ENCODE assay signal across 9 mouse cellular contexts in the genomic region with DNA sequence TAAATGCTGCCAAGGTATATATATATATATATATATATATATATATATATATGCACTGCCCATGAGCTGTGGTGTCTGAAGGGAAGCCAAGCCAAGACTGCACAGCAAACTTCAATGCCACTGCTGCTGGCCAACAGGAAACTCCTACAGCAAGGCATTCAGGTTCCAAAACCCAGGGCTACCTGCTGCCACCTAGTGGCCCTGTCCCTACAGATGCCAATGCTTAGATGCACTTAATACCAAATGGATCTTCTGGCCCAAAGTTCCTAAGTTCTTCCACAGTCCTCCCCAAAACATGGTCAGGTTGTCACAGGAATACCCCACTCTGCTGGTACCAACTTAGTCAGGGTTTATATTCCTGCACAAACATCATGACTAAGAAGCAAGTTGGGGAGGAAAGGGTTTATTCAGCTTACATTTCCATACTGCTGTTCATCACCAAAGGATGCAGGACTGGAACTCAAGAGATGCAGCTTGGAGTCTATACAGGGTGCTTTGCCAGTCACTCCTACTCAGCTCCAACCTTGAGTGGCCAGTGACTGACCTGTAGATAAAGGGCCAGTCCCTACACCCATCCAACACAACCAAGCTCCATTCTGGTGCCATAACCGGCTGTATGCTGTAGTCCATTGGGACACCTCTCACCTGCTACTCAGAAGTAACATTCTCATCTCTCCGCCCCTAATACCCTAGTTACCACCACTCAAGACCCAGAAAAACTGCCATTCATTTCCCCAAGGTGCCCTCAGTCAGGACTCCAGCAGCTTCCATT. TPM values are rescaled to one million over a fixed set of nuclear protein-coding genes. Genes with fewer than 3 reads are reported as not detected.
DNase-seq lines count a peak whose midpoint lies in the region; ATAC-seq and TF ChIP-seq lines count a peak whose summit lies in the region.
"Had no signal": no experiment of that assay in that cellular context is flagged by ENCODE, and none has a peak within 500 bp of the region (broad histone marks: within the 10 kb centered on the region; RNA-seq: fewer than 3 reads in every experiment).

No protein-coding gene starts in this region.

- TF ChIP-seq EP300 in CH12.LX (IDR thresholded peaks at IDR 0.05; ENCODE audit: low read length): no peak
- TF ChIP-seq EP300 in liver, postnatal 0 days (IDR thresholded peaks at IDR 0.05; ENCODE audit: low read depth): no peak

- dilution Hi-C loops in CH12.LX (cut with MboI; ENCODE audit: extremely low pct_ligation_motif_present, extremely low pct_unique_long_range_greater_than_20kb, low sequenced_read_pairs): no loop called here

- no peak overlapping the region for H3K4me2 ChIP-seq in CH12.LX (ENCODE audit: insufficient read depth, low read depth, poor library complexity, severe bottlenecking)
- H3K4me2 ChIP-seq in heart, embryonic 15.5 days: no peak overlapping the region
- no peak overlapping the region for H3K4me2 ChIP-seq in liver, postnatal 0 days (ENCODE audit: low read depth, low read length)

- WGBS in bone marrow, adult 2 months: 91% methylated on average over 2 of the region's 2 CpGs
- WGBS in heart, embryonic 15.5 days: 78% methylated on average over 2 of the region's 2 CpGs
- WGBS in liver, postnatal 0 days (ENCODE audit: insufficient replicate concordance): 70% methylated on average over 2 of the region's 2 CpGs

- H3K36me3 ChIP-seq in CH12.LX (replicated peaks in 1 of 2; ENCODE audit: control insufficient read depth in 1 of 2, insufficient read depth in 1 of 2, low read length in 1 of 2): peaks cover 51 to 55% of the 10 kb centered on the region in 2 experiments
- peaks cover 33% of the 10 kb centered on the region for H3K36me3 ChIP-seq in heart, embryonic 15.5 days
- H3K36me3 ChIP-seq in liver, postnatal 0 days (replicated peaks; ENCODE audit: insufficient read depth, low read length): peaks cover 41% of the 10 kb centered on the region

- peak; percentile 57; the same call in 1 of the 2 replicates for TF ChIP-seq POLR2A in CH12.LX (IDR thresholded peaks at IDR 0.05; ENCODE audit: low read depth, low read length)
- no peak for TF ChIP-seq POLR2A in bone marrow, adult 2 months (IDR thresholded peaks at IDR 0.05; ENCODE audit: borderline replicate concordance, control insufficient read depth, low read depth, low read length)

- no peak overlapping the region for H3K4me3 ChIP-seq in CH12.LX (replicated peaks in 1 of 3; ENCODE audit: low read depth in 2 of 3, low read length in 2 of 3, poor library complexity in 1 of 3)
- no peak overlapping the region for H3K4me3 ChIP-seq in bone marrow, adult 2 months (replicated peaks; ENCODE audit: control insufficient read depth, low read depth, low read length)
- no peak overlapping the region for H3K4me3 ChIP-seq in heart, embryonic 15.5 days
- no peak overlapping the region for H3K4me3 ChIP-seq in liver, postnatal 0 days (ENCODE audit: low read depth, low read length)

- peaks cover 4 to 31% of the 10 kb centered on the region in 2 experiments for H3K4me1 ChIP-seq in CH12.LX (ENCODE audit: control insufficient read depth in 1 of 2, insufficient read depth in 2 of 2)
- peaks cover 2% of the 10 kb centered on the region for H3K4me1 ChIP-seq in bone marrow, adult 2 months (ENCODE audit: control insufficient read depth, insufficient read depth, low read length)
- peaks cover 35% of the 10 kb centered on the region for H3K4me1 ChIP-seq in heart, embryonic 15.5 days (replicated peaks)
- peaks cover 22% of the 10 kb centered on the region for H3K4me1 ChIP-seq in liver, postnatal 0 days (ENCODE audit: insufficient read depth)

- peak; percentile 38 to 79 for TF ChIP-seq CTCF in CH12.LX (conservative IDR thresholded peaks at IDR 0.05 in 1 of 2, IDR thresholded peaks at IDR 0.05 in 1 of 2; ENCODE audit: low read depth in 2 of 2, low read length in 2 of 2)
- TF ChIP-seq CTCF in bone marrow, adult 2 months (IDR thresholded peaks at IDR 0.05; ENCODE audit: control insufficient read depth, insufficient read depth, low read length): peak; percentile 94
- peak; percentile 92 for TF ChIP-seq CTCF in liver, postnatal 0 days (IDR thresholded peaks at IDR 0.05; ENCODE audit: low read depth)

- ATAC-seq in erythroblast, adult 5-6 weeks (replicated peaks; ENCODE audit: low FRiP score, poor library complexity, severe bottlenecking): peak; percentile 83
- ATAC-seq in heart, embryonic 15.5 days (replicated peaks; ENCODE audit: insufficient number of reproducible peaks, insufficient read depth, low FRiP score, low read depth): 0 out of 2 replicates have a peak, but pooled peaks have one; percentile 14
- ATAC-seq in liver, postnatal 0 days: peak; percentile 52; the same call in 1 of the 2 replicates

- peak; percentile 49 for TF ChIP-seq RAD21 in CH12.LX (IDR thresholded peaks at IDR 0.05; ENCODE audit: low read depth, low read length)

- H3K27ac ChIP-seq in CH12.LX (ENCODE audit: insufficient read depth, low read depth): no peak overlapping the region
- no peak overlapping the region for H3K27ac ChIP-seq in bone marrow, adult 2 months (ENCODE audit: control insufficient read depth, insufficient read depth, low read depth, low read length, poor library complexity)
- H3K27ac ChIP-seq in heart, embryonic 15.5 days: no peak overlapping the region
- H3K27ac ChIP-seq in liver, postnatal 0 days (ENCODE audit: low read depth): no peak overlapping the region

- H3K9me3 ChIP-seq in CH12.LX (replicated peaks; ENCODE audit: low read length): no peaks in the 10 kb centered on the region
- no peaks in the 10 kb centered on the region for H3K9me3 ChIP-seq in heart, embryonic 15.5 days (replicated peaks)
- no peaks in the 10 kb centered on the region for H3K9me3 ChIP-seq in liver, postnatal 0 days (ENCODE audit: low read length)

- H3K27me3 ChIP-seq in CH12.LX (replicated peaks): no peaks in the 10 kb centered on the region
- H3K27me3 ChIP-seq in heart, embryonic 15.5 days: no peaks in the 10 kb centered on the region
- H3K27me3 ChIP-seq in liver, postnatal 0 days (ENCODE audit: insufficient read depth, low read length): no peaks in the 10 kb centered on the region

- in situ Hi-C loops in CH12.LX (cut with MboI; ENCODE audit: low pct_ligation_motif_present, low pct_unique_long_range_greater_than_20kb, low sequenced_read_pairs): loop anchor here (5.0 kb wide), 1 partner anchor 62 kb away; a partner anchor contains a TSS

- H3K9ac ChIP-seq in CH12.LX (ENCODE audit: insufficient read depth, low read depth): no peak overlapping the region
- H3K9ac ChIP-seq in heart, embryonic 15.5 days: no peak overlapping the region
- H3K9ac ChIP-seq in liver, postnatal 0 days (replicated peaks): no peak overlapping the region

- H3K79me2 ChIP-seq in CH12.LX (replicated peaks; ENCODE audit: control insufficient read depth, extremely low read depth, insufficient read depth, poor library complexity, severe bottlenecking): peaks cover 37% of the 10 kb centered on the region

- peak; percentile 84 for DNase-seq in CH12.LX (ENCODE audit: extremely low read depth)
- DNase-seq in layer of hippocampus, adult 18-20 months (ENCODE audit: low spot score in 2 of 2): peak; percentile 70 to 91
- DNase-seq in liver, postnatal 0 days: peak; percentile 85
- peak; percentile 79 for DNase-seq in ovary, postnatal 36 days (ENCODE audit: low spot score)
- peak; percentile 82 for DNase-seq in thymus, postnatal 25 days

RNA-seq across cellular contexts. Expression of a gene that starts 5.6 kb away (rescaled TPM):
- not detected in 2 replicates for total RNA-seq in CH12.LX (2012; rRNA removed)
- total RNA-seq in CH12.LX (2014; rRNA removed): not detected in 2 replicates
- 30.3 and 54.1 TPM in 2 replicates for polyA plus RNA-seq in CH12.LX (2012; ENCODE audit: insufficient read length, low read depth)
- not detected in 2 replicates for polyA plus RNA-seq in bone marrow, adult 2 months (2011; ENCODE audit: insufficient read depth, insufficient read length, low replicate concordance, missing spikeins)
- total RNA-seq in erythroblast, adult 5-6 weeks (2015; ENCODE audit: low replicate concordance): not detected in 2 replicates
- total RNA-seq in erythroblast, adult 5-6 weeks (2017; ENCODE audit: low replicate concordance): not detected in 2 replicates
- polyA plus RNA-seq in heart, embryonic 15.5 days (2015; fragmentation: Nextera tagmentation; extraction: Ambion mirVana): not detected in 2 replicates
- total RNA-seq in layer of hippocampus, adult 18-20 months (2021): 1 to 10 TPM in 1 of 2 experiments, not detected in 1; 1.9 TPM
- not detected in 2 replicates for polyA plus RNA-seq in liver, postnatal 0 days (2015; fragmentation: Nextera tagmentation; extraction: Ambion mirVana)
- polyA plus RNA-seq: heart, embryonic 14.5 days had no signal

RNA-seq across cellular contexts. Expression of a gene that starts 6.1 kb away (rescaled TPM):
- total RNA-seq in CH12.LX (2012; rRNA removed) (69.2 and 81.9 TPM in 2 replicates), CH12.LX (2014; rRNA removed) (44.6 and 54.4 TPM in 2 replicates)
- polyA plus RNA-seq in CH12.LX (2012; ENCODE audit: insufficient read length, low read depth): 58.3 and 64.5 TPM in 2 replicates
- polyA plus RNA-seq in bone marrow, adult 2 months (2011; ENCODE audit: insufficient read depth, insufficient read length, low replicate concordance, missing spikeins): 84.4 and 97.1 TPM in 2 replicates
- 16.9 and 23.6 TPM in 2 replicates for total RNA-seq in erythroblast, adult 5-6 weeks (2015; ENCODE audit: low replicate concordance)
- total RNA-seq in erythroblast, adult 5-6 weeks (2017; ENCODE audit: low replicate concordance): 26.0 and 34.3 TPM in 2 replicates
- 132 and 145 TPM in 2 replicates for polyA plus RNA-seq in heart, embryonic 15.5 days (2015; fragmentation: Nextera tagmentation; extraction: Ambion mirVana)
- total RNA-seq in layer of hippocampus, adult 18-20 months (2021): 100 to 1,000 TPM; 521 to 525 TPM
- polyA plus RNA-seq in liver, postnatal 0 days (2015; fragmentation: Nextera tagmentation; extraction: Ambion mirVana): 17.9 and 20.2 TPM in 2 replicates

RNA-seq across cellular contexts. Expression of a gene that starts 7.0 kb away (rescaled TPM):
- total RNA-seq in CH12.LX (2012; rRNA removed) (3,372 and 3,437 TPM in 2 replicates), CH12.LX (2014; rRNA removed) (2,694 and 3,351 TPM in 2 replicates)
- 2,297 and 2,522 TPM in 2 replicates for polyA plus RNA-seq in CH12.LX (2012; ENCODE audit: insufficient read length, low read depth)
- polyA plus RNA-seq in bone marrow, adult 2 months (2011; ENCODE audit: insufficient read depth, insufficient read length, low replicate concordance, missing spikeins): 1,643 and 1,889 TPM in 2 replicates
- 540 and 553 TPM in 2 replicates for total RNA-seq in erythroblast, adult 5-6 weeks (2015; ENCODE audit: low replicate concordance)
- total RNA-seq in erythroblast, adult 5-6 weeks (2017; ENCODE audit: low replicate concordance): 311 and 359 TPM in 2 replicates
- 506 and 536 TPM in 2 replicates for polyA plus RNA-seq in heart, embryonic 15.5 days (2015; fragmentation: Nextera tagmentation; extraction: Ambion mirVana)
- 100 to 1,000 TPM; 526 to 527 TPM for total RNA-seq in layer of hippocampus, adult 18-20 months (2021)
- 523 and 535 TPM in 2 replicates for polyA plus RNA-seq in liver, postnatal 0 days (2015; fragmentation: Nextera tagmentation; extraction: Ambion mirVana)

RNA-seq across cellular contexts. Expression of a gene that starts 25.9 kb away (rescaled TPM):
- 11.4 and 13.2 TPM in 2 replicates for total RNA-seq in CH12.LX (2012; rRNA removed)
- 1.9 and 2.3 TPM in 2 replicates for total RNA-seq in CH12.LX (2014; rRNA removed)
- polyA plus RNA-seq in CH12.LX (2012; ENCODE audit: insufficient read length, low read depth): 14.0 and 15.9 TPM in 2 replicates
- polyA plus RNA-seq in bone marrow, adult 2 months (2011; ENCODE audit: insufficient read depth, insufficient read length, low replicate concordance, missing spikeins): 2.7 and 12.0 TPM in 2 replicates
- not detected in 2 replicates for total RNA-seq in erythroblast, adult 5-6 weeks (2015; ENCODE audit: low replicate concordance)
- not detected in 2 replicates for total RNA-seq in erythroblast, adult 5-6 weeks (2017; ENCODE audit: low replicate concordance)
- polyA plus RNA-seq in heart, embryonic 15.5 days (2015; fragmentation: Nextera tagmentation; extraction: Ambion mirVana): 0.54 and 0.82 TPM in 2 replicates
- total RNA-seq in layer of hippocampus, adult 18-20 months (2021): 100 to 1,000 TPM; 339 to 340 TPM
- 0.27 and 0.29 TPM in 2 replicates for polyA plus RNA-seq in liver, postnatal 0 days (2015; fragmentation: Nextera tagmentation; extraction: Ambion mirVana)

Comparison
In these comparisons a context has a peak if more than half of its experiments do, and no peak if none do; other contexts are left out.
1. ATAC-seq: peak in every context shown above with its lines; median percentile 83 in erythroblast, adult 5-6 weeks; 52 in liver, postnatal 0 days; 14 in heart, embryonic 15.5 days.
2. RNA of a gene that starts 5.6 kb away (polyA plus RNA-seq): 30.3 to 54.1 TPM in CH12.LX; not detected in bone marrow, adult 2 months, not detected in heart, embryonic 15.5 days and not detected in liver, postnatal 0 days; every median in the first group is over 10 times any median in the second.
3. Peak in every context shown above with its lines, with median percentiles within 50 percentile points of each other: DNase-seq and CTCF ChIP-seq.